Mouse (Mus musculus) adrenal gland, adult 2 months (tissue): ENCODE results near the gene Ywhaq. TPM values are rescaled to one million over a fixed set of nuclear protein-coding genes. Genes with fewer than 3 reads are reported as not detected.
A peak's percentile ranks its signal among the peaks of the same experiment; 100 is the strongest.
"Not testable (repeated sequence)": the region's sequence is repeated elsewhere in the genome, so short reads cannot be mapped to it uniquely, and the experiment has no call there.

ENCODE experiments used
- DNase-seq: peaks from one replicate; pipeline ENCODE4 v3.0.0; 2021
- polyA plus RNA-seq: library from polyadenylated mRNA; depleted of rRNA; stranded (reverse); fragments of >200 nt; gene quantifications from 2 replicates; pipeline ENCODE4 v1.2.3, GENCODE M21; 2012
- total RNA-seq, 2 experiments: library from RNA; stranded (reverse); gene quantifications; 2 replicates each; pipeline ENCODE4 v1.2.3; 2021

The Ywhaq gene
- total and polyA plus RNA-seq, 3 experiments = 52.3 to 372 (median 207) TPM

- DNase-seq = no peak
Observed at GRCm38 (mm10) chr12:21409651-21410050, 7.8 kb downstream of the Ywhaq start.

GRCm38 (mm10) chr12:21408789-21409367 lies 8.6 kb downstream of the Ywhaq start:
- no peak for DNase-seq

GRCm38 (mm10) chr12:21402771-21403170 lies 14.7 kb downstream of the Ywhaq start:
- no peak for DNase-seq

GRCm38 (mm10) chr12:21386201-21386600 lies 31.2 kb downstream of the Ywhaq start:
- no peak for DNase-seq

GRCm38 (mm10) chr12:21378765-21379346 lies 38.6 kb downstream of the Ywhaq start:
- not testable (repeated sequence) for DNase-seq

- DNase-seq = no peak
Observed at GRCm38 (mm10) chr12:21375376-21376157, 41.9 kb downstream of the Ywhaq start.

GRCm38 (mm10) chr12:21373820-21374475 lies 43.5 kb downstream of the Ywhaq start:
- DNase-seq = no peak

GRCm38 (mm10) chr12:21373100-21373819 lies 44.2 kb downstream of the Ywhaq start, which contains the start of gene Adam17:
Gene Adam17, minus strand, starts transcription at chr12:21373632.
- peak; percentile 98 for DNase-seq

- no peak for DNase-seq
Observed at GRCm38 (mm10) chr12:21370035-21370611, 47.3 kb downstream of the Ywhaq start.

- DNase-seq = no peak
Observed at GRCm38 (mm10) chr12:21369087-21369410, 48.4 kb downstream of the Ywhaq start.

- peak; percentile 40 for DNase-seq
Observed at GRCm38 (mm10) chr12:21368376-21369086, 48.9 kb downstream of the Ywhaq start.

- no peak for DNase-seq
Observed at GRCm38 (mm10) chr12:21364624-21365435, 52.6 kb downstream of the Ywhaq start.

- no peak for DNase-seq
Observed at GRCm38 (mm10) chr12:21363195-21363594, 54.2 kb downstream of the Ywhaq start.

- no peak for DNase-seq
Observed at GRCm38 (mm10) chr12:21362686-21363085, 54.8 kb downstream of the Ywhaq start.

GRCm38 (mm10) chr12:21353681-21354080 lies 63.8 kb downstream of the Ywhaq start:
- no peak for DNase-seq

GRCm38 (mm10) chr12:21350113-21350876 lies 67.1 kb downstream of the Ywhaq start:
- DNase-seq = no peak

- no peak for DNase-seq
Observed at GRCm38 (mm10) chr12:21346972-21347371, 70.5 kb downstream of the Ywhaq start.

GRCm38 (mm10) chr12:21340674-21341073 lies 76.8 kb downstream of the Ywhaq start:
- no peak for DNase-seq
